Mouse (Mus musculus) spleen, adult 2 months (tissue): ENCODE data around the gene Cog5. TPM values are rescaled to one million over a fixed set of nuclear protein-coding genes. Genes with fewer than 3 reads are reported as not detected.

Experiments
- DNase-seq, 2 experiments: peaks; one replicate each; pipeline versions ENCODE4 v3.0.0 to v3.0.0-alpha.2; 2012 to 2021; ENCODE audit warnings: low spot score in 2 of 2, low read depth in 1 of 2
- H3K27ac ChIP-seq: fragments of 200-500 bp; 2 replicates; pipeline ENCODE4 v1.5.1; 2012; ENCODE audit warnings: low read length, inconsistent platforms; ENCODE audit not compliant: insufficient read depth
- H3K27me3 ChIP-seq: fragments of 200-500 bp; 2 replicates; pipeline ENCODE4 v1.6.1; 2012; ENCODE audit warnings: mild to moderate bottlenecking, moderate library complexity, low read length, inconsistent platforms; ENCODE audit not compliant: control insufficient read depth, insufficient read depth
- H3K36me3 ChIP-seq: fragments of 200-500 bp; 2 replicates; pipeline ENCODE4 v1.6.1; 2012; ENCODE audit warnings: mild to moderate bottlenecking, low read length, inconsistent platforms; ENCODE audit not compliant: control insufficient read depth, insufficient read depth
- H3K4me1 ChIP-seq: fragments of 200-500 bp; 2 replicates; pipeline ENCODE4 v1.6.1; 2011; ENCODE audit warnings: inconsistent platforms; ENCODE audit not compliant: control insufficient read depth, insufficient read depth, insufficient read length
- H3K4me3 ChIP-seq: fragments of 200-500 bp; 2 replicates; pipeline ENCODE4 v1.5.1; 2011; ENCODE audit warnings: mild to moderate bottlenecking, inconsistent platforms; ENCODE audit not compliant: insufficient read depth, insufficient read length; ENCODE audit errors: extremely low read depth
- CTCF ChIP-seq: fragments of 200-500 bp; IDR thresholded peaks from 2 replicates; pipeline ENCODE4 v1.5.1; 2011; ENCODE audit warnings: mild to moderate bottlenecking, inconsistent platforms; ENCODE audit not compliant: insufficient read depth, insufficient read length, insufficient replicate concordance; ENCODE audit errors: extremely low read depth
- POLR2A ChIP-seq: fragments of 200-500 bp; IDR thresholded peaks from 2 replicates; pipeline ENCODE4 v1.6.1; 2011; ENCODE audit warnings: low read depth, low read length, inconsistent platforms
- WGBS: fragments of 180-500 bp; shearing (Covaris S2); methylation state at CpG from one replicate; pipeline ENCODE4 v1.1.7; 2018; 5-methylcytosine and 5-hydroxymethylcytosine counted together
- polyA plus RNA-seq: library from polyadenylated mRNA; depleted of rRNA; stranded (reverse); fragments of >200 nt; gene quantifications from 2 replicates; pipeline ENCODE4 v1.2.3, GENCODE M21; 2012

Cog5 gene
- polyA plus RNA-seq, 1 experiment, result 11.7 TPM

DNA sequence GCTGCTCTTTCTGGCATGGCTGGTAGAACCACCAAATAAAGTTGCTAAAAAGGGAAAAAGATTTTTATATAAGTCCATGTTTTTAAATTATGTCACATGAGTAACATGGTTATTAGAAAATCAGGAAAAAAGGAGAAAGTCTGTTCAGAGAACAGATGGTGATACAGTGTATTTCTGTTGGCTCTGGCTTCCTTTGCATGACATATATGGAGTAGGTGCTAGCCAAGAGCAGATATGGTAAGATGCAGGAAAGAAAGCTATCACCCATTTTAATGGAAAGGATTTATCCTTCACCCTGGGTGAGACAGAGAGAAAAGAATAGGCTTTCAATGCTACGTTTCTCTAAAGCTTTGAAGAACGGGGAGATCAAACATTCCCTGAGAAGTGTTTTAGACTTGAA is 99.8 kb downstream of the Cog5 start:
- WGBS, result 89% methylated on average over 2 of the region's 2 CpGs
- H3K36me3 ChIP-seq, result no peaks in the 10 kb centered on the region
- TF ChIP-seq POLR2A (no peak), CTCF (no peak)
- DNase-seq, result no peak
- no peak overlapping the region for H3K4me3 ChIP-seq
- peaks cover 2% of the 10 kb centered on the region for H3K4me1 ChIP-seq
- H3K27me3 ChIP-seq, result no peaks in the 10 kb centered on the region
- H3K27ac ChIP-seq, result no peak overlapping the region

DNA sequence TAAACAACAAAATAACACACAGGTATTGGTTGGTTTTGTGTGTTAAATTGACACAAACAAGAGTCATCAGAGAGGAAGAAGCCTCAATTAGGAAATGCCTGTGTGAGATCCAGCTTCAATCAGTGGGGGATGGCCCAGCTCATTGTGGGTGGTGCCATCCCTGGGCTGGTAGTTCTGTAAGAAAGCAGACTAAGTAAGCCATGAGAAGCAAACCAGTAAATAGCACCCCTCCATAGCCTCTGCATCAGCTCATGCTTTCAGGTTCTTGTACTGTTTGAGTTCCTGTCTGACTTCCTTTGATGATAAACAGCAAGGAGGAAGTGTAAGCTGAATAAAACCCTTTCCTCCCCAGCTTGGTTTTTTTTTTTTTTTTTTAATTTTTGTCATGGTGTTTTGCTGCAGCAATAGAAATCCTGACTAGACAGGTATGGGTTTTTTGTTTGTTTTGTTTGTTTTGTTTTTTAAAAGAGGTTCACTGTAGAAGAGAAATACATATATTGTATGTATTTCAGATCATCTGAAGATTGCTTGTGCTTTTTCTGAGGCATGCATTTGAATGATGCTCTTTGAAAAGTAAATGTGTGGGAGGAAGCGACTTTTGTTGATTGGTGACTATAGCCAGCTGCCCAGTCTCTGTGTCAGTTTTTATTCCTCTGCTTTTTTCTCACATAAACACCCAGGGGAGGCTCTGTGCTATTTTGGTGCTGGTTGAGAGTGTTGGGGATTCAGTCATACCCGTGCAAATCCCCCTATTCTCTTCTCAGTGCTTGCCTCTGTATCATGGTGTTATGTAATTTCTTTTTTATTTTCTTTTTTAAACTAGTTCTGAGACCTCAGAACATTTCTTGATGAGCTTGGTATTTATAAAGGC is 101.5 kb downstream of the Cog5 start:
- no peaks in the 10 kb centered on the region for H3K36me3 ChIP-seq
- 33% methylated on average over 2 of the region's 2 CpGs for WGBS
- H3K27me3 ChIP-seq, result no peaks in the 10 kb centered on the region
- peak overlapping the region; percentile 62 for H3K27ac ChIP-seq
- no peak overlapping the region for H3K4me3 ChIP-seq
- H3K4me1 ChIP-seq, result peaks cover 2% of the 10 kb centered on the region
- TF ChIP-seq CTCF (no peak), POLR2A (no peak)
- peak in 1 of 2 experiments; percentile 7 for DNase-seq

DNA sequence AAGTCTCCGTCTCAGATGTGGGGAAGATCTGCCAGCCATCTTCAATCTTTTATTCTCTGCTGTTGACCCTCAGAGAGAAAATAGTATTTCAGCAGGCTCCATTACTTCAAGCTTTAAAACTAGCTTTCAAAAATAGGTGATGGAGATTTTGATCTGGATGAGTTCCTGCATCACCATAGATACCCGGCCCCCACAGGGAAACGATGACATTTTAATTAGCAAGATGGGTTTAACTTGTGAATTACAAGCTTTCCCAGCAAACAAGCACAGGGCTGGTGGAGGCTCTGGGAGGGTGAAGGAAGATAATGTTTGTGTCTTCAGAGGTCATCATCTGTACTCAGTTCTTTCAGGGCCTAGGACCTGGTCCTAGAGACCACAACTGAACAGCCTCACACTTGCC is 118.9 kb downstream of the Cog5 start:
- no peaks in the 10 kb centered on the region for H3K36me3 ChIP-seq
- 91% methylated on average over 3 of the region's 3 CpGs for WGBS
- TF ChIP-seq POLR2A, result no peak
- DNase-seq, result no peak
- no peaks in the 10 kb centered on the region for H3K4me1 ChIP-seq
- H3K27me3 ChIP-seq, result no peaks in the 10 kb centered on the region
- no peak overlapping the region for H3K4me3 ChIP-seq
- no peak overlapping the region for H3K27ac ChIP-seq

DNA sequence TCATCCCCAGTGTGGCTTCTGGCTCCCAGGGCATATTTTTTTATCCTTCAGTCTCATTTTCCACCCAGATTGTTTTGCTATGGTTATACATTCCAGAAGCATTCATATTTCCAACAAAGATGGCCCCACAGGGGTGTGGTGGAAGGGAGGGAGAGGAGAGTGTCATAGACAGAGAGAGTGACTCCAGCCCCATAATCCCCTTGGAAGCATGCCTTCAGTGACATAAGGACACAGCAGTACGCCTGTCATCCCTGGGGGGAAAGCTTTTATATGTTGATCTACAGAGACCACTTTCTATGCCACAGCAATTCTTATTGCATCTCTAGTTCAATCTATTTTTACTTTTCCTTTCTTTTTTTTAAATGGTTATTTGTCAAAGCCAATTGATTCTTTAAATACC is 129.6 kb downstream of the Cog5 start:
- no peak overlapping the region for H3K4me3 ChIP-seq
- 89% methylated on average over 1 of the region's 1 CpGs for WGBS
- H3K27ac ChIP-seq, result no peak overlapping the region
- H3K4me1 ChIP-seq, result no peaks in the 10 kb centered on the region
- no peaks in the 10 kb centered on the region for H3K27me3 ChIP-seq
- DNase-seq, result no peak
- no peak for TF ChIP-seq CTCF
- no peak for TF ChIP-seq POLR2A
- H3K36me3 ChIP-seq, result no peaks in the 10 kb centered on the region; the same call in 1 of the 2 replicates

DNA sequence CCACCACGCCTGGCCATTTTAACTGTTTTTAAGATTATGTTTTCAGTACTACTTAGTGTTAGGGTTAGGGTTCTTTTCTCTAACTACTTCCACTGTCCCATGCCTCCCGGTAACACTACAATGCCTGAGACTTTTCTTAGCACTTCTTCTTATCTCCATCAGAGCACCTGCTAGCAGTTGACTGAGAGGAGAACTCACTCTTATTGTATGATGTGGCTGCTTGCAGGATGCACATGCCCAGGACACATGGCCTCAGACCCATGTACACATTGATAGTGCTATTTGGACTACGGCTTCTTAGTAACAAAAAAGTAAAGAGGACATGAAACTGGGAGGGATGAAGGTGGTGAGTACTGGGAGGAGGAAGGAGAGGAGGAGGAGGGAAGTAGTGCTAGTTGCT is 133.9 kb downstream of the Cog5 start:
- WGBS, result 88% methylated on average over 3 of the region's 3 CpGs
- TF ChIP-seq CTCF (no peak), POLR2A (no peak)
- Histone ChIP-seq H3K4me3 (no peak overlapping the region), H3K27ac (no peak overlapping the region), H3K27me3 (no peaks in the 10 kb centered on the region), H3K36me3 (no peaks in the 10 kb centered on the region), H3K4me1 (no peaks in the 10 kb centered on the region)
- no peak for DNase-seq

DNA sequence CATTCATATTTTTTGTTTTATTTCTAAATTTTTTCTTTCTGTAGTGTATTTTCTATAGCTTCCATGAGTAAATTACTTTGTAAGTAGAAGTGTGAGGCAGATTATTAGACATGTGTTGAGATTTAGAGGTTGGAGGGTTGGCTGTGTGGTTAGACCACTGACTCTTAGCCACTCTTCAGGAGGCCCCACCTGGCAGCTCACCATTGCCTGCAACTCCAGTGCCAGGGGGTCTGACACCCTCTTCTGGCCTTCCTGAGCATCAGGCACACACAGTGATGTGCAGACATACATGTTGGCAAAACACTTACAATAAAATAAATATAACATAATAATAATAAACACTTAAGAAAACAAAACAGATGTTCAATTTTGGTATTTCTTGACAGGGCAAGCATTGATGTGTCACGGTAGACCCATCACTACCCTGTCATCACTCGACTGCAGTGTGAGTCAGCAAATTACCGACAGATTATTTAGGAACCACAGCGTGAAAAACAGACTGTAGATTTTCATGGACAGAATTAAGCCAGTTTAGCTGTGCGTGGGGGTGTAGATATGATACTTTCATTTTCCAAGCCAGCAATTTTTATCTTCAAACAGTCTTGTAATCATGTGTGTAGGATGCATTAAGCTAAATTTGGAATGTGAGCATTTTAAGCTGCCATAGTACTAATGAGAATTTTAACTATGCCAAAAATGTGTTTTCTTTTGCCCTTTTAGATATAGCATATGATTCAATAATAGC is 151.9 kb downstream of the Cog5 start:
- Histone ChIP-seq H3K36me3 (no peaks in the 10 kb centered on the region; the same call in 1 of the 2 replicates), H3K27ac (no peak overlapping the region), H3K27me3 (no peaks in the 10 kb centered on the region), H3K4me3 (no peak overlapping the region), H3K4me1 (no peaks in the 10 kb centered on the region)
- no peak for DNase-seq
- no peak for TF ChIP-seq CTCF
- no peak for TF ChIP-seq POLR2A
- 77% methylated on average over 5 of the region's 5 CpGs for WGBS
